Mouse (Mus musculus) hindbrain, postnatal 0 days (tissue): ENCODE measurements around the gene Tmem248. TPM values are rescaled to one million over a fixed set of nuclear protein-coding genes. Genes with fewer than 3 reads are reported as not detected.

Source experiments
- ATAC-seq: fragments of 200-750 bp; cut with Nextera tagmentation; 2 replicates; pipeline ENCODE4 v1.8.0; 2017; ENCODE audit warnings: mild to moderate bottlenecking, moderate TSS enrichment, moderate library complexity
- DNase-seq: peaks from one replicate; pipeline ENCODE4 v3.0.0-alpha.2; 2015; ENCODE audit warnings: low spot score
- H3K27ac ChIP-seq: fragments of 300-500 bp; sonication (generic); 2 replicates; pipeline ENCODE4 v1.5.1; 2014; ENCODE audit warnings: mild to moderate bottlenecking
- H3K27me3 ChIP-seq: fragments of 300-500 bp; sonication (generic); 2 replicates; pipeline ENCODE4 v1.6.1; 2014; ENCODE audit warnings: low read length, mixed read lengths; ENCODE audit not compliant: insufficient read depth
- H3K36me3 ChIP-seq: fragments of 300-500 bp; sonication (generic); 2 replicates; pipeline ENCODE4 v1.6.1; 2014; ENCODE audit warnings: low read length, mixed read lengths; ENCODE audit not compliant: insufficient read depth
- H3K4me1 ChIP-seq: fragments of 300-500 bp; sonication (generic); 2 replicates; pipeline ENCODE4 v1.6.1; 2014; ENCODE audit warnings: antibody characterized with exemption, low read length, mixed read lengths; ENCODE audit not compliant: insufficient read depth
- H3K4me2 ChIP-seq: fragments of 300-500 bp; sonication (generic); 2 replicates; pipeline ENCODE4 v1.6.1; 2014; ENCODE audit warnings: low read depth, mild to moderate bottlenecking, low read length, moderate library complexity, mixed read lengths
- H3K4me3 ChIP-seq: fragments of 300-500 bp; sonication (generic); 2 replicates; pipeline ENCODE4 v1.5.1; 2014; ENCODE audit warnings: low read length
- H3K9ac ChIP-seq: fragments of 300-500 bp; sonication (generic); replicated peaks from 2 replicates; pipeline ENCODE4 v1.6.1; 2014; ENCODE audit warnings: mild to moderate bottlenecking, low read length, moderate library complexity, mixed read lengths
- H3K9me3 ChIP-seq: fragments of 300-500 bp; sonication (generic); 2 replicates; pipeline ENCODE4 v1.6.1; 2016; ENCODE audit warnings: low read length, mixed read lengths
- CTCF ChIP-seq: IDR thresholded peaks from 2 replicates; pipeline ENCODE4 v1.5.1; 2016; ENCODE audit warnings: antibody characterized with exemption, control low read depth, low read depth
- WGBS: fragments of 180-500 bp; shearing (Covaris S2); extraction: QIAGEN DNeasy Blood & Tissue Kit; methylation state at CpG from one replicate; pipeline ENCODE4 v1.1.7; 2014; 5-methylcytosine and 5-hydroxymethylcytosine counted together
- polyA plus RNA-seq: library from polyadenylated mRNA; unstranded; fragments of >200 nt; fragmentation: Nextera tagmentation; extraction: Ambion mirVana; gene quantifications from 2 replicates; pipeline ENCODE4 v1.2.1, GENCODE M21; 2015
- total RNA-seq: library from RNA; depleted of rRNA; stranded (reverse); fragments of >200 nt; gene quantifications from 2 replicates; pipeline ENCODE4 v1.2.3, GENCODE M21; 2014

Tmem248 gene
- total and polyA plus RNA-seq, 2 experiments from 2014 or later, result 30.5 to 37.1 TPM

DNA sequence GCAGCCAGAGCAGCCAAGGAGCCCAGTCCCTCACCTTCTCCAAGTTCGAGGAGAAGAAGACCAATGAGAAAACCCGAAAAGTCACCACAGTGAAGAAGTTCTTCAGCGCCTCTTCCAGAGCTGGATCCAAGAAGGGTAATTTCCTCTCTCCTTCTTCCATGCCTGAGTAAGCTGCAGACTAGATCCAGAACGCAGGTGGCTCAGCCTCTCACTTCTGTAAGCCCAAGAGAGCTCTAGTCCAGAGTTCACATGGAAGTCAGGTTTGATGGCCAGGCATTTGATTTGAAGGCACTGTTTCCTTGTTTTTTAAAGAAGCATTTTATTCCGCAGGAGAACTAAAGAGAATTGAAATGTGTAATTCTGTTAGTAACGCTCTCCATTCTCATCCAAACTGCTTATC, 26.0 kb upstream of the Tmem248 start:
- 91% methylated on average over 6 of the region's 6 CpGs for WGBS
- ATAC-seq, result no peak
- no peak overlapping the region for H3K27ac ChIP-seq
- no peak for DNase-seq
- no peak for TF ChIP-seq CTCF
- no peaks in the 10 kb centered on the region for H3K9me3 ChIP-seq
- H3K36me3 ChIP-seq, result peaks cover 30% of the 10 kb centered on the region
- H3K4me1 ChIP-seq, result 0 out of 2 replicates have a peak, but pooled peaks cover 4% of the 10 kb centered on the region
- H3K4me2 ChIP-seq, result no peak overlapping the region
- no peak overlapping the region for H3K9ac ChIP-seq
- no peak overlapping the region for H3K4me3 ChIP-seq
- no peaks in the 10 kb centered on the region for H3K27me3 ChIP-seq

DNA sequence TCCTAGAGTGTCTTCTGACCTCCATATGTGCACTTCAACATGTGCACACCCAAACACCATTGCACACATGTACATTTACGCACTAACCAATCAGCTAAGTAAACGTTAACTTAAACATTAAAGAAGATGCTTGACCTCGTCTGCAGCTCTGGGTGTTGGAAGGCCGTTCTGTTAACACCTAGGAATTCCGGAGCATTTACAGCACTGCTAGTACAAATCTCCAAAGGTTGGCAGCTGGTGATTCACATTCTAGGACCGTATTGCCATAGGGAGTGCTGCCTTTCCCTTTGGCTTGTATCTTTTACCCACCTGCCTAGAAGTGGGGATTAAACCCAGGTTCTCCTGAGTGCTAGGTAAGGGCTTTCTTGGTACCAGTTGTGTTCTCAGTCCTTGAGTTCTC, 25.0 kb upstream of the Tmem248 start:
- H3K9me3 ChIP-seq, result no peaks in the 10 kb centered on the region
- ATAC-seq (no peak), DNase-seq (no peak)
- 92% methylated on average over 6 of the region's 6 CpGs for WGBS
- H3K4me2 ChIP-seq, result no peak overlapping the region
- no peak for TF ChIP-seq CTCF
- H3K4me1 ChIP-seq, result 0 out of 2 replicates have a peak, but pooled peaks cover 4% of the 10 kb centered on the region
- no peaks in the 10 kb centered on the region for H3K27me3 ChIP-seq
- peaks cover 30% of the 10 kb centered on the region for H3K36me3 ChIP-seq
- H3K9ac ChIP-seq, result no peak overlapping the region
- no peak overlapping the region for H3K4me3 ChIP-seq
- H3K27ac ChIP-seq, result no peak overlapping the region

DNA sequence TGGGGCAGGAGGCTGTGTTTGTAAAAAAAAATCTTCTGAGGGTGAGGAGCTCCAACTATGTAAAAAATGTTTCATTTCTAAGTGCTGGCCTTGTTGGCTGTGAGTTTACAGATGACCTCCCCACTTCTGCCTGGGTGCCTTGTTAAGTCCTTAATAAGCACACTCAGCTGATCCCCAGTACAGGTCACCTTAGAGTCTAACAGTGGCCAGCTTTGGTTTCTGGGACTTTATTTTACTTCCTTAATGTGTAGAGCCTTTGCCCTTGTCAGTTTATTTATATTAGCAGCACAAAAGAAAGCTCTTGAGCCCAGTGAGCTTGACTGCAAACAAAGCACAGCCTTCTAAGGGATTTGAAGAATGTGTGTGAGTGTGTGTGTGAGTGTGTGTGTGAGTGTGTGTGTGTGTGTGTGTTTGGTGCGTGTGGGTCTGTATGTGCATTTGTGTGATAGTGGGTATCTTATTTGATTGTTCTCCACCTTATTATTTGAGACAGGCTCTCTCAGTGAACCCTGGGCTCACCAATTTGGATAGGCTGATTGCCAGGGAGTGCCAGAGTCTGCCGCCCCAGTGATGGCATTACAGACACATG, 24.4 kb upstream of the Tmem248 start:
- Histone ChIP-seq H3K4me3 (no peak overlapping the region), H3K9ac (no peak overlapping the region), H3K27me3 (no peaks in the 10 kb centered on the region), H3K4me2 (no peak overlapping the region), H3K9me3 (no peaks in the 10 kb centered on the region), H3K27ac (no peak overlapping the region), H3K4me1 (no peaks in the 10 kb centered on the region), H3K36me3 (peaks cover 30% of the 10 kb centered on the region)
- no peak for ATAC-seq
- no peak for DNase-seq
- no peak for TF ChIP-seq CTCF
- WGBS, result 82% methylated on average over 2 of the region's 2 CpGs

DNA sequence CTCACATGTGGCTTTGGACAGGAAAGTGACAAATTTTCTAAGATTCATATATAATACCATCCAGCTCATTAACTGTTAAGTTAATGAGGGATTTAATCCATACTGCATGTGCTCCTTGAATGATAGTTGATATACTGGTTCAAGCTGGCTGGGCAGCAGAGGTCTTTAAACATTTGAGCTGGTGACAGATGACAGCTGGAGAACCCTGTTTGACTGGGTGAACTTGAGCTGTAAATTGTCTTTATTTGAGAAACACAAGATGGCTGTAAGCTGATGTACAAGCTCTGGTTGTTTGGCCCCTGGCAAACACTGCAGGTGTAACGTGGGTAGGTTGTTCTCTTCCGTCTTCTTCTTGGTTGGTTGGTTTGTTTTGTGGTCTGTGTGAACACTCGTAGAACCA, 23.1 kb upstream of the Tmem248 start:
- TF ChIP-seq CTCF, result no peak
- H3K27ac ChIP-seq, result no peak overlapping the region
- H3K9me3 ChIP-seq, result no peaks in the 10 kb centered on the region
- H3K4me2 ChIP-seq, result no peak overlapping the region
- ATAC-seq (no peak), DNase-seq (no peak)
- H3K4me3 ChIP-seq, result no peak overlapping the region
- no peaks in the 10 kb centered on the region for H3K27me3 ChIP-seq
- peaks cover 39% of the 10 kb centered on the region for H3K36me3 ChIP-seq
- no peak overlapping the region for H3K9ac ChIP-seq
- H3K4me1 ChIP-seq, result no peaks in the 10 kb centered on the region
- 98% methylated on average over 3 of the region's 3 CpGs for WGBS

DNA sequence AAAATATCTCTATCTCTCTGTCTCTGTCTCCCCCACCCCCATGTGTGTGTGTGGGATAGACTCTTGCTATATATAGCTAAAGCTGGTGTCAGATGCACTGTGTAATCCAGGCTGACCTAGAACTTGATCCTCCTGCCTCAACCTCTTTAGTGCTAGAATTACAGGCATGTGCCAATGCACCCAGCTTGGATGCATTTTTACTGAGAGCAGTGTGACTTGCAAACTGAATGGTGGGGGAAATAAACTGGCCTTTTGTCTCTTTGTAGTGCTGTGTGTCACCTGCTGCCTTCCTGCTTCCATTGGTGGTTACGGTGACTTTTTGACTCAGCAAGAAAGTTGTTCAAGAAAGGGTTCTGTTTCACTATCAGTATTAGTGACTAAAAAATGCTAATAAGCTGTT, 20.6 kb upstream of the Tmem248 start:
- Histone ChIP-seq H3K27ac (no peak overlapping the region), H3K4me3 (no peak overlapping the region), H3K9me3 (no peaks in the 10 kb centered on the region), H3K36me3 (peaks cover 18% of the 10 kb centered on the region), H3K27me3 (no peaks in the 10 kb centered on the region), H3K4me2 (no peak overlapping the region), H3K9ac (no peak overlapping the region), H3K4me1 (no peaks in the 10 kb centered on the region)
- DNase-seq, result no peak
- no peak for ATAC-seq
- no peak for TF ChIP-seq CTCF
- WGBS, result 89% methylated on average over 1 of the region's 1 CpGs

DNA sequence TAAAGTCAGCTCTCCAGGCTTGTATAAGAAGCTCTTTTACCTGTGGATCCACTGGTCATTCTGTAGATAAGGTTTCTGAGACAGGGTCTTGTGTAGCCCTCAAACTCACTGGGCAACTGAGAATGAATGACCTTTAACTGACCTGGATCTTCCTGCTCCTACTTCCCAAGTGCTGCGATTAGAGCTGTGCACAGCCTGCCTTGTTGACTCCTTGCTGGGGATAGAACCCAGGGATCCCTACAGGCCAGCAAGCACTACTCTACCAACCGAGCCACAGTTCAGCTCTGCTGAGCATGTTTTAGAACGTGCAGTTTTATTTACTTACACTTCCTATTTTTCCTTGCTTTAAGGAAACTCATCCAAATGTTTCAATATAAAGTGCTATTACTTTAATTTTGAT, 19.4 kb upstream of the Tmem248 start:
- H3K9ac ChIP-seq, result no peak overlapping the region
- H3K4me1 ChIP-seq, result no peaks in the 10 kb centered on the region
- H3K4me3 ChIP-seq, result no peak overlapping the region
- no peaks in the 10 kb centered on the region for H3K9me3 ChIP-seq
- DNase-seq, result no peak
- no peaks in the 10 kb centered on the region for H3K27me3 ChIP-seq
- H3K36me3 ChIP-seq, result peaks cover 20% of the 10 kb centered on the region
- WGBS, result 86% methylated on average over 3 of the region's 3 CpGs
- H3K27ac ChIP-seq, result no peak overlapping the region
- TF ChIP-seq CTCF, result no peak
- no peak for ATAC-seq
- no peak overlapping the region for H3K4me2 ChIP-seq

DNA sequence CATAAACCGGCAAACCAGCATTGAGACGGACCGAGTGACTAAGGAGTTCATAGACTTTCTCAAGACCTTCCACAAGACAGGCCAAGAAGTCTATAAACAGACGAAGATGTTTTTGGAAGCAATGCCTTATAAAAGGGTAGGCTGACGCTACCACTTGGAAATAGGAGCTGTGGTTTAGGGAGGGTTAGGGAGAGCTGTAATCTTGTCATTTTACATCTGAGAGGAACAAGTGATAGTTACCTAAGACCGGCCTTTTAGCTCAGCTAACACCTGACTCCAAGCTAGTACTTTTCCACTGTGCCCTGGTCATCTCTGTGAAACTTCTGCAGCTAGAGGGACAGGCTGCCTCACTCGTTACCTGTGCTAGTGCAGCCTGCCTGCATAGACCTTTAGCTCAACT, 18.9 kb upstream of the Tmem248 start:
- Histone ChIP-seq H3K27me3 (no peaks in the 10 kb centered on the region), H3K9ac (no peak overlapping the region), H3K27ac (no peak overlapping the region), H3K4me2 (no peak overlapping the region), H3K4me1 (no peaks in the 10 kb centered on the region), H3K9me3 (no peaks in the 10 kb centered on the region), H3K4me3 (no peak overlapping the region), H3K36me3 (peaks cover 15% of the 10 kb centered on the region)
- 94% methylated on average over 7 of the region's 7 CpGs for WGBS
- TF ChIP-seq CTCF, result no peak
- ATAC-seq (no peak), DNase-seq (no peak)
